In genomic region chr1:171390101-171390500, GRCm38 (mm10) we compare ENCODE assay signal across 8 mouse cellular contexts. TPM values are rescaled to one million over a fixed set of nuclear protein-coding genes. Genes with fewer than 3 reads are reported as not detected.
A peak's percentile ranks its signal among the peaks of the same experiment; 100 is the strongest.
DNase-seq lines count a peak whose midpoint lies in the region; ATAC-seq and TF ChIP-seq lines count a peak whose summit lies in the region.

No protein-coding gene starts in this region.

- no peaks in the 10 kb centered on the region for H3K36me3 ChIP-seq in kidney, adult 2 months (ENCODE audit: control insufficient read depth, insufficient read depth, low read length)
- H3K36me3 ChIP-seq in intestine, embryonic 16.5 days (ENCODE audit: control insufficient read depth, insufficient read depth, low read length), result no peaks in the 10 kb centered on the region
- no peaks in the 10 kb centered on the region for H3K36me3 ChIP-seq in midbrain, embryonic 14.5 days (ENCODE audit: control insufficient read depth, insufficient read depth, low read length)
- no peaks in the 10 kb centered on the region for H3K36me3 ChIP-seq in embryonic facial prominence, embryonic 10.5 days (replicated peaks)

- H3K9ac ChIP-seq in intestine, embryonic 16.5 days (ENCODE audit: low read depth, low read length), result no peak overlapping the region
- H3K9ac ChIP-seq in midbrain, embryonic 14.5 days (replicated peaks; ENCODE audit: low read length), result no peak overlapping the region

- H3K4me2 ChIP-seq in intestine, embryonic 16.5 days (ENCODE audit: low read depth, low read length), result no peak overlapping the region
- no peak overlapping the region for H3K4me2 ChIP-seq in midbrain, embryonic 14.5 days (ENCODE audit: low read length)

- no peak overlapping the region for H3K27ac ChIP-seq in kidney, adult 2 months (ENCODE audit: insufficient read depth, low read depth, low read length)
- H3K27ac ChIP-seq in intestine, embryonic 16.5 days (ENCODE audit: low read length), result no peak overlapping the region
- no peak overlapping the region for H3K27ac ChIP-seq in midbrain, embryonic 14.5 days (replicated peaks; ENCODE audit: low read depth, low read length)
- H3K27ac ChIP-seq in embryonic facial prominence, embryonic 10.5 days (replicated peaks), result no peak overlapping the region

- H3K4me1 ChIP-seq in kidney, adult 2 months (ENCODE audit: control insufficient read depth, insufficient read depth, low read length), result no peaks in the 10 kb centered on the region
- H3K4me1 ChIP-seq in intestine, embryonic 16.5 days (ENCODE audit: control insufficient read depth, insufficient read depth, low read length), result no peaks in the 10 kb centered on the region
- no peaks in the 10 kb centered on the region for H3K4me1 ChIP-seq in midbrain, embryonic 14.5 days (ENCODE audit: control insufficient read depth, insufficient read depth, low read length)
- H3K4me1 ChIP-seq in embryonic facial prominence, embryonic 10.5 days, result peaks cover 26% of the 10 kb centered on the region

- H3K9me3 ChIP-seq in intestine, embryonic 16.5 days (ENCODE audit: control insufficient read depth, low read length), result no peaks in the 10 kb centered on the region
- no peaks in the 10 kb centered on the region for H3K9me3 ChIP-seq in midbrain, embryonic 14.5 days (ENCODE audit: control insufficient read depth, low read length)
- H3K9me3 ChIP-seq in embryonic facial prominence, embryonic 10.5 days, result no peaks in the 10 kb centered on the region

- peak; percentile 30 for DNase-seq in kidney, adult 2 months
- DNase-seq in kidney, adult 18-20 months, result no peak
- peak; percentile 80 for DNase-seq in thymus, postnatal 4 days
- no peak for DNase-seq in midbrain, embryonic 14.5 days
- no peak for DNase-seq in right cerebral cortex, adult 18-20 months
- no peak for DNase-seq in embryonic facial prominence, embryonic 10.5 days (ENCODE audit: low spot score)

- H3K4me3 ChIP-seq in kidney, adult 2 months (ENCODE audit: insufficient read depth, low read depth, low read length), result no peak overlapping the region
- no peak overlapping the region for H3K4me3 ChIP-seq in intestine, embryonic 16.5 days (ENCODE audit: low read length)
- H3K4me3 ChIP-seq in midbrain, embryonic 14.5 days (replicated peaks; ENCODE audit: low read depth, low read length), result no peak overlapping the region
- no peak overlapping the region for H3K4me3 ChIP-seq in embryonic facial prominence, embryonic 10.5 days

- peak; percentile 69 for ATAC-seq in intestine, embryonic 16.5 days
- peak; percentile 53 for ATAC-seq in megakaryocyte-erythroid progenitor cell, adult 5-6 weeks (replicated peaks; ENCODE audit: low FRiP score, low TSS enrichment, poor library complexity, severe bottlenecking)
- ATAC-seq in midbrain, embryonic 14.5 days (ENCODE audit: low FRiP score, low TSS enrichment), result no peak

- WGBS in kidney, adult 2 months, result 83% methylated on average over 4 of the region's 4 CpGs
- 61% methylated on average over 4 of the region's 4 CpGs for WGBS in intestine, embryonic 16.5 days
- WGBS in midbrain, embryonic 14.5 days, result 89% methylated on average over 4 of the region's 4 CpGs
- WGBS in embryonic facial prominence, embryonic 10.5 days, result 71% methylated on average over 4 of the region's 4 CpGs

- TF ChIP-seq POLR2A in kidney, adult 2 months (IDR thresholded peaks at IDR 0.05; ENCODE audit: low read depth, low read length), result no peak

- no peaks in the 10 kb centered on the region for H3K27me3 ChIP-seq in kidney, adult 2 months (replicated peaks; ENCODE audit: control insufficient read depth, insufficient read depth, low read length)
- H3K27me3 ChIP-seq in intestine, embryonic 16.5 days (replicated peaks; ENCODE audit: control insufficient read depth, insufficient read depth, low read length), result no peaks in the 10 kb centered on the region
- H3K27me3 ChIP-seq in midbrain, embryonic 14.5 days (ENCODE audit: control insufficient read depth, insufficient read depth, low read length), result no peaks in the 10 kb centered on the region
- no peaks in the 10 kb centered on the region for H3K27me3 ChIP-seq in embryonic facial prominence, embryonic 10.5 days (replicated peaks; ENCODE audit: low read depth, poor library complexity, severe bottlenecking)

- TF ChIP-seq CTCF in kidney, adult 2 months (conservative IDR thresholded peaks at IDR 0.05; ENCODE audit: insufficient read depth, insufficient read length, low read depth, low read length), result no peak

RNA-seq across cellular contexts. Expression of gene Arhgap30, which starts 1.3 kb away (rescaled TPM):
- polyA plus RNA-seq in kidney, adult 2 months (2012; rRNA removed), result 1.6 and 4.8 TPM in 2 replicates
- 2.0 and 2.5 TPM in 2 replicates for polyA plus RNA-seq in intestine, embryonic 16.5 days (2015; fragmentation: Nextera tagmentation; extraction: Ambion mirVana)
- total RNA-seq in megakaryocyte-erythroid progenitor cell, adult 5-6 weeks (2014; fragmentation: Nextera tagmentation), result 11.8 and 20.7 TPM in 2 replicates
- 18.7 and 28.7 TPM in 2 replicates for total RNA-seq in megakaryocyte-erythroid progenitor cell, adult 5-6 weeks (2017)
- polyA plus RNA-seq in midbrain, embryonic 14.5 days (2014; fragmentation: Nextera tagmentation; extraction: Ambion mirVana), result 0.09 and 0.42 TPM in 2 replicates
- 0.65 and 0.72 TPM in 2 replicates for polyA plus RNA-seq in embryonic facial prominence, embryonic 10.5 days (2016; fragmentation: Nextera tagmentation; extraction: Ambion mirVana)

RNA-seq across cellular contexts. Expression of gene Nectin4, which starts 20.2 kb away (rescaled TPM):
- 2.3 TPM in 2 replicates for polyA plus RNA-seq in kidney, adult 2 months (2012; rRNA removed)
- 2.8 and 3.8 TPM in 2 replicates for polyA plus RNA-seq in intestine, embryonic 16.5 days (2015; fragmentation: Nextera tagmentation; extraction: Ambion mirVana)
- not detected in 2 replicates for total RNA-seq in megakaryocyte-erythroid progenitor cell, adult 5-6 weeks (2014; fragmentation: Nextera tagmentation)
- total RNA-seq in megakaryocyte-erythroid progenitor cell, adult 5-6 weeks (2017), result 0.14 and 0.27 TPM in 2 replicates
- polyA plus RNA-seq in midbrain, embryonic 14.5 days (2014; fragmentation: Nextera tagmentation; extraction: Ambion mirVana), result 1.4 and 1.6 TPM in 2 replicates
- 2.6 and 4.6 TPM in 2 replicates for polyA plus RNA-seq in embryonic facial prominence, embryonic 10.5 days (2016; fragmentation: Nextera tagmentation; extraction: Ambion mirVana)

RNA-seq across cellular contexts. Expression of gene Usf1, which starts 21.0 kb away (rescaled TPM):
- polyA plus RNA-seq in kidney, adult 2 months (2012; rRNA removed), result 56.8 and 59.0 TPM in 2 replicates
- 54.6 and 58.1 TPM in 2 replicates for polyA plus RNA-seq in intestine, embryonic 16.5 days (2015; fragmentation: Nextera tagmentation; extraction: Ambion mirVana)
- 24.1 and 32.0 TPM in 2 replicates for total RNA-seq in megakaryocyte-erythroid progenitor cell, adult 5-6 weeks (2014; fragmentation: Nextera tagmentation)
- total RNA-seq in megakaryocyte-erythroid progenitor cell, adult 5-6 weeks (2017), result 46.2 and 60.5 TPM in 2 replicates
- 207 and 236 TPM in 2 replicates for polyA plus RNA-seq in midbrain, embryonic 14.5 days (2014; fragmentation: Nextera tagmentation; extraction: Ambion mirVana)
- 138 and 139 TPM in 2 replicates for polyA plus RNA-seq in embryonic facial prominence, embryonic 10.5 days (2016; fragmentation: Nextera tagmentation; extraction: Ambion mirVana)

RNA-seq across cellular contexts. Expression of gene Tstd1, which starts 28.6 kb away (rescaled TPM):
- 77.3 and 79.7 TPM in 2 replicates for polyA plus RNA-seq in kidney, adult 2 months (2012; rRNA removed)
- 5.3 and 5.6 TPM in 2 replicates for polyA plus RNA-seq in intestine, embryonic 16.5 days (2015; fragmentation: Nextera tagmentation; extraction: Ambion mirVana)
- total RNA-seq in megakaryocyte-erythroid progenitor cell, adult 5-6 weeks (2014; fragmentation: Nextera tagmentation), result not detected in 2 replicates
- 1.1 TPM in 1 of 2 replicates, not detected in the other for total RNA-seq in megakaryocyte-erythroid progenitor cell, adult 5-6 weeks (2017)
- 5.7 and 6.2 TPM in 2 replicates for polyA plus RNA-seq in midbrain, embryonic 14.5 days (2014; fragmentation: Nextera tagmentation; extraction: Ambion mirVana)
- 6.0 and 9.0 TPM in 2 replicates for polyA plus RNA-seq in embryonic facial prominence, embryonic 10.5 days (2016; fragmentation: Nextera tagmentation; extraction: Ambion mirVana)

RNA-seq across cellular contexts. Expression of gene Klhdc9, which starts 29.5 kb away (rescaled TPM):
- 6.9 and 7.1 TPM in 2 replicates for polyA plus RNA-seq in kidney, adult 2 months (2012; rRNA removed)
- polyA plus RNA-seq in intestine, embryonic 16.5 days (2015; fragmentation: Nextera tagmentation; extraction: Ambion mirVana), result 0.60 and 1.1 TPM in 2 replicates
- 0.20 TPM in 1 of 2 replicates, not detected in the other for total RNA-seq in megakaryocyte-erythroid progenitor cell, adult 5-6 weeks (2014; fragmentation: Nextera tagmentation)
- 0.80 TPM in 1 of 2 replicates, not detected in the other for total RNA-seq in megakaryocyte-erythroid progenitor cell, adult 5-6 weeks (2017)
- 3.6 and 3.7 TPM in 2 replicates for polyA plus RNA-seq in midbrain, embryonic 14.5 days (2014; fragmentation: Nextera tagmentation; extraction: Ambion mirVana)
- 1.2 and 1.6 TPM in 2 replicates for polyA plus RNA-seq in embryonic facial prominence, embryonic 10.5 days (2016; fragmentation: Nextera tagmentation; extraction: Ambion mirVana)

Comparison
In these comparisons a context has a peak if more than half of its experiments do, and no peak if none do; other contexts are left out.
1. DNase-seq: peak in kidney, adult 2 months (single experiment) and thymus, postnatal 4 days (single experiment); none in kidney, adult 18-20 months (single experiment), midbrain, embryonic 14.5 days (single experiment), right cerebral cortex, adult 18-20 months (single experiment) and embryonic facial prominence, embryonic 10.5 days (single experiment).